Mouse (Mus musculus) G1E-ER4 (cell line): ENCODE results near the gene Synj2. TPM values are rescaled to one million over a fixed set of nuclear protein-coding genes. Genes with fewer than 3 reads are reported as not detected.

Experiments
- GATA1 ChIP-seq: IDR thresholded peaks from one replicate; pipeline ENCODE4 v1.8.0; 2012; ENCODE audit warnings: low read length, inconsistent platforms
- polyA plus RNA-seq: library from polyadenylated mRNA; stranded (reverse); fragments of >175 nt; gene quantifications from 2 replicates; pipeline ENCODE4 v1.2.3, GENCODE M21; 2012

The Synj2 gene
- polyA plus RNA-seq, 1 experiment, result not detected

DNA sequence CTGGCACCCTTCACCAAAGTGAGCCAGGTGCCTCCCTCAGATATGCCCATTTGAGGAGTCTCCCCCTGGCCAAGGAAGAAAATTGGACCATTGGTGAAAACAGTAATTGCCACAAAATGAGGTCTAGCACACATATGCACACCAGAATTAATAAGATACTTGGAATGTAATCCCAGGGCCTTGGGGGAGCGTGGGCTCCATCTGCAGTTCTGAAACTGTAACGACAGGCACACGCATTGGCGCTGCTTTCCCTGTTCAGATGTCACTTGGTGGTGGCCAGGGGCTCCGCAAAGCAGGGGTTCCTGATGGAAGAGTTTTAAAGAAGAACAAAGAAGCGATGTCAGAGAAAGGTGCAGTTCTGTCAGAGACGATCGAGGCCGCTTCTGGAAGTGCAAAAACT is 17.8 kb upstream of the Synj2 start:
- no peak for TF ChIP-seq GATA1

GRCm38 (mm10) chr17:5924238-5924637 is 16.8 kb upstream of the Synj2 start:
- no peak for TF ChIP-seq GATA1

DNA sequence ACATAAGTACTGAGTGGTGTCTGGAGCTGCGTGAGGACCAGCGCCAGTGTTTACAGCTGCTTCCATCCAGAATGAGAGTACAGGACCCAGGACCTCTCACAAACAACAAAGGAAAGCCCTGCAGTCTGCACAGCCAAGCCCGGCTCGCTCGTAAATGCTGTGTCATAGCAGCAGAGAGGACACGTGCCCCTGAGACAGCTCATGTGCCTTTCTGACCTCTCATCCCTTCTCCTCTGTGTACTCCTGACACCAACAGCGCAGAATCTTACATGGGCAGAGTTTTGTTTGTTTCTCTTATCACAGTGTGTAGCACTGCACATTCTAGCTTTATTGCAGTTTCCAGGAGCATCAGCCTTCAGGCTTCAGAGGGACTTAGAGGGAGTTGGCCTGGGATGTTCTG is 14.4 kb upstream of the Synj2 start:
- TF ChIP-seq GATA1, result no peak

- no peak for TF ChIP-seq GATA1
These were observed 12.0 kb upstream of the Synj2 start for GRCm38 (mm10) chr17:5929031-5929430.

GRCm38 (mm10) chr17:5932161-5932560 is 8.9 kb upstream of the Synj2 start:
- no peak for TF ChIP-seq GATA1

DNA sequence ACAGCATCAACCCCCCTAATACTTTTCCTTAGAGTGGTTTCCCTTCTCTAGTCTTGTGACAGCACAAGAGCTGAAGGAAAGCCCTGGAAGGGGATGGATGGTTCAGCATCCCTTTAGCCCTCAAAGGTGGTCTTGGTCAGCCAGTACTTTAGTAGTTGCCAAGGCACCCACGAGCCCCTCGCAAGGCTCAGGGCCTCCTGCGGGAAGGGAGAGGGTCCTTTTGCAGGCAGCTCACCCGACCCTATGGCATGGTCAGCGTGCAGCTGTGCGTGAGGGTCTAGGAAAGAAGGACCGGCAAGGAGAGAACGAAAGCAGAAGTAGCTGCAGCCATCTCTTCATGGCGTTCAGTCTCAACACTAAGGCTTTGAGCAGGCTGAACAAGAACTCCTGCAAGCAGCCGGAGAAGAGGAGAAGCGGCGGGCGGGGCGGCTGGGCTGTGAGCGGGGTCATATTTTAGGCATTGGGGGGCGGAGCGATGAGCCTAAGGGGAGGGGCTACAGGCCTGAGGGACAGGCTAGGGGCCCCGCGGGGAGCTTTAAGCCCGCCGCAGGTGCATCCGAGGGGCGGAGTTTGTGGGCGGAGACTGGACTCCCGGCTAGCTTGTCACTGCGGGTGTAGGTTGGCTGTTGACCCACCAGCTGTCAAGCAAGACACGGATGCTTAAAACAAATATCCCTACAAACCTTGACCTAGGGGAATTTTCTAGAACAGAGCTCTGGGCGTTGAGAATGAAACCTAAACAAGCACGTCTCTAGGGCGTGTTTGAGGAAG is 6.3 kb upstream of the Synj2 start:
- no peak for TF ChIP-seq GATA1

- TF ChIP-seq GATA1, result no peak
These were observed 5.4 kb upstream of the Synj2 start for GRCm38 (mm10) chr17:5935680-5936079.

GRCm38 (mm10) chr17:5936276-5936675 is 4.8 kb upstream of the Synj2 start:
- no peak for TF ChIP-seq GATA1

DNA sequence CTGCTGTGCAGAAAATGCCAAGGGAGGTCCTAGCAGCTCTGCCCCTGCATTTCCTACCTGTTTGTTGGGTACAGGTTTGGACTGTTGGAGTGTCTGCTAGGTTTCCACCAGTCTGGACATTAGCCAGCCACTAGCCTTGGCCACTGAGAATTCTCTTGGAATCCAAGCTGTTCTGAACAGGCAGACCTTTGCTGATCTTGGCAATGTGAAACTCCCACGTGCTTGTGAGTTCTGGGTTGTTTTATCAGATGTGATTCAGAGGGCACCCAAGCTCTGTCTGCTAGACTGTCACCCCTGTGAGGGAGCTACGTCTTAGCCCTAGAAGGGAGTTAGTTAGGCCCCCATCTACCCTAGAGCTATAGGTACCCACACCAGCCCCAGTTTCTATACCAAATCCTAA is 3.6 kb upstream of the Synj2 start:
- no peak for TF ChIP-seq GATA1

DNA sequence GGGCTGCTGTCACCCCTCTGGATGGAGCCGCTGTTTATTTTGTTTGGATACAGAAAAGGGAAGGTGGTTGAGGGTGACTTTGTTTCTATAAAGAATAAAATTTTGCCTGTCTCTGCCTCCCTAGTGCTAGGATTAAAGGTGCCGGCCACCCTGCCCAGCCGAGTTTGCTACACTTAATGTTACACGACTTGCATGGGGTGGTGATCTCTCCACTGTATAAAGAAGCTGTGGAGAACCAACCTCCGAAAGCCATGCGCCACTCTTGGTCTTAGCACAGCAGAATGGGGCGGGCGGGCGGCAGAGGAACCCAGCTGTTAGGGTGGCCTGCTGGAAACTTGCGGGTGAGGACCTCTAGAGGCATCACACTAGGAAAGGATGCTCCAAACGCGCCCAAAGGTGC is 1.2 kb upstream of the Synj2 start:
- TF ChIP-seq GATA1, result no peak

- TF ChIP-seq GATA1, result no peak
These were observed 288 bp upstream of the Synj2 start for GRCm38 (mm10) chr17:5940792-5941191.

- TF ChIP-seq GATA1, result no peak
These were observed 1.1 kb downstream of the Synj2 start for GRCm38 (mm10) chr17:5942156-5942555.

DNA sequence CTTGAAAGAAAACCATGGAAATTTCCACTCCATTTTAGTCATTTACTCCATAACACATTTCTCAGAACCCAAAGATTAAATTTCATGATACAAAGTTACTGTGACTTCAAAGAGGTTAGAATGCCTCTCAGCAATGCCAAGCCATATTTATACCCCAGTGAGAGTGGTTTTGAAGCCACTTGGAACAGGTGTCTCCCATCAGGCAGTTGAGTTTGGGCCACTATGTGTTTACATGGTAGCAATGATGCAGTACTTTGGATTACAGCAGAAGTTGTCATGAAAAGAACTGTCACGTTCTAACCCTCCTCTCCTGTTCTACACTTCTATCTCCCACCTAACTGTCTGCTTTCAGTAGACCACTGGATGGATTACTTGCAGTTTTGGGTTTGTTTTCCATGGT is 2.0 kb downstream of the Synj2 start:
- TF ChIP-seq GATA1, result no peak

GRCm38 (mm10) chr17:5947039-5947438 is 6.0 kb downstream of the Synj2 start:
- no peak for TF ChIP-seq GATA1

GRCm38 (mm10) chr17:5952455-5952854 is 11.4 kb downstream of the Synj2 start:
- TF ChIP-seq GATA1, result no peak

DNA sequence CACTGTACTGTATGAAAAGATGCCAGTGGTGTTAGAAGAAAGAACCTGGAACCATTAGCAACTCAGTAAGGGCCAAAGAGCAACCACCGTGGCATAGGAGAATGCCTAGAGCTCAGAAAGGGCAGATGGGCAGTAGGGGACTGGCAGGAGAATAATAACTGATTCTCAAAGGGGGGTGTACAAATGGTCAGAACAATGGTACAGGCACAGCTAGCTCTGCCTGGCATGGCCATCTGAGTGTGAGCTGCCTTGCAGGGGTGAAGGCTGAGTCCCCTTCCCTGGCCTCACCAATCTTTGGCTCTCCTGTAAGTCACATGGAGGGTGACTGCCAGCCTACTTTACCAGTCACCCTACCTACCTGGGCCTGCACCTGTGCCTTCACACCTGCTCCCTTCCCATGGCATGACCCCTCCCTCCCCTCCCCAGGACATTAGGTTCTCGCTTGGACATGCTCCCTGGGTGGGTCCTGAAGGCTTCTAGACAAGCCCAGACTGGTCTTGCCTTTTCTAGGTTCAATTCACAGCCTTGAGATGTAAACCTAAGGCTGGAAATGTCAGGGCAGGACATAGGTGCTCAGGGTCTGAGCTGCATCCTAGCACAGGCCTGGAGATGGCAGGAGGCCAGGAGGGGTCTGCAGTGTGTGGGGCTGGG is 15.4 kb downstream of the Synj2 start:
- TF ChIP-seq GATA1, result no peak

DNA sequence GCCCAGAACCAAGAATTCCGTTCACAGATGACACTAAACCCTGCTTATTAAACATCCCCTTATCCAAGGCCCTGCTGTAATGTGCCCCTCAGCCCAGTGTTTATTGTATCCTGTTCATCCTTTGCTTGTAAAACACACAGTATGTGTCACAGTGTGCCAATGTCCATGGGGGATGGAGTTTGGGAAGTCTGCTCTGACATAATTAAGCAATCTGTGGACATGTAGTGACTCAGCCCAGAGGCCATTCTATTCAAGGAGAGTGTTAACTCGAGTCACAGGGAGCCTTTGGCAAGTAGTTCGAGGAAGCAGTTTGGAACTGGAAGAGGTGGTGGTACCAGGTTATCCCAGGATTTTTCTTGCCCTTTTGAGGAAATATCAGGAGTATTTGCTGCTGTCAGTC is 16.0 kb downstream of the Synj2 start:
- TF ChIP-seq GATA1, result no peak
